Comparison of ENCODE assay signal across 14 mouse cellular contexts in the genomic region with DNA sequence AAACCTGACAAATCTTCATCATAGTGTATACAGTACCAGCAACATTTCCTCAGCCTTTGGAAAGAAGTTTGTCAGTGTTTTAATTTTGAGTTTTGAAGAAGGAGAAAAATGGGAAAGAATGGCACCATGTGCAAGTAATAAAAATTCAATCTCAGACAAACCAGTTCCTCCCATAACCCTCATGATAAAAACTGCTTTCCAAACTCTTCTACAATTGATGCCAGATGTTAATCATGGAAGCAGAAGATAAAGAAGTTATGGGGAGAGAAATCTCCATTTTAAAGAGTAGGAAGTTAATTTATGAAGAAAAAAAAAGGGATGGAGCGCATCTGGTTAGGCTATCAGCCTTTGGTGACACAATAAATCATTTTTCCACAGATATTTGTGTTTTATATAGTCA. TPM values are rescaled to one million over a fixed set of nuclear protein-coding genes. Genes with fewer than 3 reads are reported as not detected.
"Had no signal": no experiment of that assay in that cellular context is flagged by ENCODE, and none has a peak within 500 bp of the region (broad histone marks: within the 10 kb centered on the region; RNA-seq: fewer than 3 reads in every experiment).

No protein-coding gene starts in this region.

- H3K9ac ChIP-seq: liver, embryonic 14.5 days; midbrain, embryonic 15.5 days; neural tube, embryonic 13.5 days had no signal

- H3K4me3 ChIP-seq: layer of hippocampus, adult 2 months; midbrain, embryonic 15.5 days; neural tube, embryonic 13.5 days had no signal

- DNase-seq: kidney, adult 8-10 months; kidney, postnatal 36 days; left cerebral cortex, postnatal 4 days; lung, adult 18-20 months; lung, postnatal 36 days; retina, postnatal 1 day; thymus, postnatal 36 days had no signal

- ATAC-seq: midbrain, embryonic 15.5 days had no signal

- H3K4me1 ChIP-seq: midbrain, embryonic 15.5 days; neural tube, embryonic 13.5 days had no signal

- H3K27ac ChIP-seq: liver, embryonic 14.5 days; midbrain, embryonic 15.5 days; neural tube, embryonic 13.5 days had no signal

- H3K9me3 ChIP-seq: midbrain, embryonic 15.5 days; neural tube, embryonic 13.5 days had no signal

- H3K27me3 ChIP-seq: midbrain, embryonic 15.5 days; neural tube, embryonic 13.5 days had no signal

- H3K4me2 ChIP-seq: midbrain, embryonic 11.5 days; midbrain, embryonic 15.5 days; neural tube, embryonic 13.5 days had no signal

- H3K36me3 ChIP-seq: midbrain, embryonic 15.5 days; neural tube, embryonic 13.5 days had no signal

RNA-seq across cellular contexts. Expression of a gene that starts 17.3 kb away (rescaled TPM):
- polyA plus RNA-seq: liver, adult 2 months; liver, embryonic 14.5 days; small intestine, adult 2 months had no signal

RNA-seq across cellular contexts. Expression of a gene that starts 19.9 kb away (rescaled TPM):
- polyA plus RNA-seq: liver, adult 2 months; liver, embryonic 14.5 days; small intestine, adult 2 months had no signal
